Mouse (Mus musculus): ENCODE measurements around the gene Fancm.
A peak's percentile ranks its signal among the peaks of the same experiment; 100 is the strongest.
"Not testable (repeated sequence)": the region's sequence is repeated elsewhere in the genome, so short reads cannot be mapped to it uniquely, and the experiment has no call there.

The Fancm gene

GRCm38 (mm10) chr12:65075085-65075732 lies at the start of gene Fancm:
TSS of gene Fancm (plus strand) at chr12:65075603.
- DNase-seq (ENCODE audit: extremely low read depth, low read depth): peak; percentile 88

GRCm38 (mm10) chr12:65035839-65036189 lies 39.6 kb upstream of the Fancm start:
- DNase-seq (ENCODE audit: extremely low read depth, low read depth): no peak

- DNase-seq (ENCODE audit: extremely low read depth, low read depth): peak; percentile 59
Measured at GRCm38 (mm10) chr12:65036190-65036870, 39.1 kb upstream of the Fancm start, which contains the start of gene Prpf39. TSS of gene Prpf39 (plus strand) at chr12:65036333.

- peak; percentile 6 for DNase-seq (ENCODE audit: extremely low read depth, low read depth)
Measured at GRCm38 (mm10) chr12:65036892-65037545, 38.4 kb upstream of the Fancm start.

DNA sequence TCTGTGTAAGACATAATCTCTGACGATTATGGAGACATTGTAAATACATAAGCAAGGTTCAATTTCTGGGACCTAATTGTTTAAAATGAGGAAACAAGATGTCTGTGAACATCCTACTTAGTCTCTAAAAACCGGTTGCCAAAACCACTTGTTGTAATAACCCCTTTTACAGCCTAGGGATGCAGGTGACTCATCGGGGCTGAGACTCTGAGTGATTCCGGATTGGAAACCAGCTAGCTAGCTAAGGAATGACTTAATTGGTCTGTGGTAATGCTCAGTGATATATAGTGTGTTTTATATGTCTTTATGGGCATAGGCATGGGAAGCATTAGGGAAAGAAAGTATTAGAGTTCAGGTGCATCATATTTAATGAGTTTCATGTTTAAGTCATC lies 37.9 kb upstream of the Fancm start:
- peak; percentile 43 for DNase-seq (ENCODE audit: extremely low read depth, low read depth)

DNA sequence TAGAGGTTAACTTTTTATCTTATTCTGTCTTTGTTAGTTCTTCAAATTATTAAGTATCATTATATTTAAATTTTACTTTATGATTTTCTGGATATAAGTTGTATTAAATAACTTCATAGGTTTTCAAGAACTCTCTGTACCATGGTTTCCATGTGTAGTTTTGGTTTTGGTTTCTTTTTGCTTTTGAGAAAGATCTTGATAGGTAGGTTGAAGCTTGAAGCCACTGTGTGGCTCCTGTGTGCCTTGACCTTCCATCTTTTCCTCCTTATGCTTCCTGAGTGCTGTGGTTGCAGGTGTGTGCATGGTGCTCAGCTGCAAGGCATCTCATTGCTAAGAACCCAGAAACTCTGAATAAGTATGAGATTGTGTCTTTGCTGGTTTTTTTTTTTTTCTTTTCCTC lies 26.6 kb upstream of the Fancm start:
- DNase-seq (ENCODE audit: extremely low read depth, low read depth): no peak

GRCm38 (mm10) chr12:65058203-65058602 lies 17.2 kb upstream of the Fancm start:
- DNase-seq (ENCODE audit: extremely low read depth, low read depth): no peak

- no peak for DNase-seq (ENCODE audit: extremely low read depth, low read depth)
Measured at GRCm38 (mm10) chr12:65061082-65061481, 14.3 kb upstream of the Fancm start.

DNA sequence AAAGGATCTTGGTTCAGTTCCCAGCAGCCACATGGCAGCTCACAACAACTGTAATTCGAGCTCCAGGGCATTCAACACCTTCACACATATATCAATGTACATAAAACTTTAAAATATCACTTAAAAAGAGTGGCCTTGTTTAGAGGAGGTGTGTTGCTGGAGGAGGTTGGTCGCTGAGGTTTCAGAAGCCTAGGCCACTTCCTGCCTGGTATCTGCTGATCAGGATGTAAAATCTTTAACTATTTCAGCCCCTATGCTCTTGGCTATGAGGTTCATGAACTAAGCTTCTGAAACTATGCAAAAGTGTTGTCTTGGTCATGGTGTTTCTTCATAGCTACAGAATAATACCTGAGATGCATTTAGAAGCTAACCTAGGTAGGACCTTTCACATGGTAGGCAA lies 10.2 kb upstream of the Fancm start:
- no peak for DNase-seq (ENCODE audit: extremely low read depth, low read depth)

GRCm38 (mm10) chr12:65066234-65066633 lies 9.2 kb upstream of the Fancm start:
- DNase-seq (ENCODE audit: extremely low read depth, low read depth): no peak

DNA sequence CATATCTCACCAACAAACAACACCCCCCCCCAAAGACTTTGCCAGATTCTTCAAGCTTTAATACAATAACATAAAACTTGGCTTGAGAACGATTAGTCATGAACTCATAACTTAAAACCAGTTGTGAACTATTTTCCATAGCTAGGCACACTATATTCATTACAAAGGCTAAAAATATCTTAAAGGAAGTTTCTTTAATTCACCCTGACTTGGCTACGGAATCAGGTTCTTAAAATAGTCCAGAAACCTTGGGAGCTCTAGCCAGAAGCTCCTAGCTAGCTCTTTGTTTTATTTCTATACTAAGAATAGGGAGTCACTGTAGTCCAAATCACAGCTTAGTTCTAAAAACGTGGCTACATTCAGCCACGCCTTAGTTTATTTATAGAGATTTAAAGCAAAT lies 7.0 kb upstream of the Fancm start:
- no peak for DNase-seq (ENCODE audit: extremely low read depth, low read depth)

- DNase-seq (ENCODE audit: extremely low read depth, low read depth): no peak
Measured at GRCm38 (mm10) chr12:65072911-65073610, 2.3 kb upstream of the Fancm start.

DNA sequence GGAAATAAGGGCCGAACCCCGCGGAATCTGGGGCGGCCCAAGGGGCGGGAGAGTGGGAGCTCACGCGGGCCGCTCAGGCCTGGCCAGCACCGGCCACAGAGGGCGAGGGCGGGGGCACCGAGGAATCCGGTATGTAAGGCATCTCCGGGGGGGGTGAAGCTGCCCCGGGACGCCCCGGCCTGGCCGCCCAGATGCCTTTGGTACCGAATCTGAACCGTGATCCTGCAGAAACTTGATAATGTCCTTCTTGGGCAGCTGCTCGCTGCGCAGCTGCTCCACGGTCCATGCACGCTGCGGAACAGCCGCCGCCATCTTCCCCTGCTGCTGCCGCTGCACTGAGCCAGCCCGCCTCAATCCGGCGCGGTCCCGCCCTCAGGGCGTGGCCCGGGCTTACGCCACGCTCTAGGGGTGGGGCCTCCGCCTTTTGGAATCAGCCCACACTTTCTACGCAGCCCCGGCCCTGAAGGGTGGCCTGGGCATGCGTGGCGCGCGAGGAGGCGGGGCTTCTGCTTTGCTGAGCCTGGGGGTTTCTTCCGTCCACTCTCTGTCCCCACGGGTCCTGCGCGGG lies 1.7 kb upstream of the Fancm start, which contains the start of gene Fkbp3:
Gene Fkbp3 (minus strand): TSS at position 397 of the 568 bp plus-strand sequence.
- DNase-seq (ENCODE audit: extremely low read depth, low read depth): peak; percentile 79

GRCm38 (mm10) chr12:65074651-65075050 lies 752 bp upstream of the Fancm start:
- DNase-seq (ENCODE audit: extremely low read depth, low read depth): no peak

GRCm38 (mm10) chr12:65075733-65076310 lies 419 bp downstream of the Fancm start:
- DNase-seq (ENCODE audit: extremely low read depth, low read depth): peak; percentile 27

GRCm38 (mm10) chr12:65076906-65077305 lies 1.5 kb downstream of the Fancm start:
- no peak for DNase-seq (ENCODE audit: extremely low read depth, low read depth)

DNA sequence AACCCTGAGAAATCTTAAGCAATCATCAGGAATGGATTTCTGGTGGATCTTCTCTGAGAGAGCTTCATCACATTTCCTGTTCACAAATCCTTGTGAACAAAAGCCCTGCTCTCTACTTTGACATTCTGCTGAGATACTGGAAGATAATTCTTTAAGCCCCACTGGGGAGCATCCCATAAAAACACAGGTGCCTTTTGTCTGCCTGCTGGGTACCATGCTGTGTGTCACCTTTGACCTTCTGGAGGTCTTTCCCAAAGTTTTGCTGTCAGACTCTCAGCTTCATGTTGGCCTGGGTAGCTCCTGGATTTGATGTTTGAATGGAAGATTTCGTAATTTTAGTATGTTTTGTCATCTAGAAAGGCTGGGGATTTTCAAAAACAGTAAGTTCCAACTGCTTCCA lies 33.3 kb downstream of the Fancm start:
- DNase-seq (ENCODE audit: extremely low read depth, low read depth): no peak

DNA sequence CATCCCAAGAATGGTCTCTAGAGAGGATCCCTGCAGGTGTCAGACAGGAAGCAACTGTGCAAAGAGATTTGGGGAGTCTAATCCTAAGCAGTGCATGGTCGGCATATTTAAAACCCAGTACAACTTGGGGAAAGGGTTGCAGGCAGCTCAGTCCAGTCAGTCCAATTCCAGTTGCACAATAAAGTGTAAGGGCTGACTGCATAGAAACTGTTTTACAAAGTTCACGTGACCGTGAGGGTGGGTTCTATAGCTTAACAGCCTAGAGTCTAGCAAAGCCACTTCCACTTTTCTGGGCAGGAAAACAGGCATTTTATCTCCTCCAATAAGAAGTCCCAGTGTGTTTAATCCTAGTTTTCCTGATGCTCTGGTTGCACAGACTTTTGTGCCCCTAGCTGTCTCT lies 36.1 kb downstream of the Fancm start:
- DNase-seq (ENCODE audit: extremely low read depth, low read depth): no peak

DNA sequence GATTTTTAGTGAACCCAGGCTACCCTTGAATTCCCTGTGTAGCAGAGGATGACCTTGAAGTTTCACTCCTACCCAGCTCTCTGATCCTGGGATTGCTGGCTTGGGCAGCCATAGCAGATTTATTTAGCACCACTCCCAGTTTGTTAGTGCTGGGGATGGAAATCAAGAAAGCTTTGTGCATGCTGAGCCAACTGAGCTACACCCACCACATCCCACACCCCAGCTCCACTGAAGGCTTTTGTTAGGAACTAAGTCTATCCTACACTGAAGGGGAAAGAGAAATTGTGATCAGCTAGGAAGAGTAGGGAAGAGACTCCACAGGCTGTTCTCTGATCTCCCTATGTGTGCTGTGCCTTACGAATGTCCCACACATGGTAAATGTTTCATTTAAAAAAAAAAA lies 37.4 kb downstream of the Fancm start:
- no peak for DNase-seq (ENCODE audit: extremely low read depth, low read depth)

- no peak for DNase-seq (ENCODE audit: extremely low read depth, low read depth)
Measured at GRCm38 (mm10) chr12:65113925-65114324, 38.5 kb downstream of the Fancm start.

DNA sequence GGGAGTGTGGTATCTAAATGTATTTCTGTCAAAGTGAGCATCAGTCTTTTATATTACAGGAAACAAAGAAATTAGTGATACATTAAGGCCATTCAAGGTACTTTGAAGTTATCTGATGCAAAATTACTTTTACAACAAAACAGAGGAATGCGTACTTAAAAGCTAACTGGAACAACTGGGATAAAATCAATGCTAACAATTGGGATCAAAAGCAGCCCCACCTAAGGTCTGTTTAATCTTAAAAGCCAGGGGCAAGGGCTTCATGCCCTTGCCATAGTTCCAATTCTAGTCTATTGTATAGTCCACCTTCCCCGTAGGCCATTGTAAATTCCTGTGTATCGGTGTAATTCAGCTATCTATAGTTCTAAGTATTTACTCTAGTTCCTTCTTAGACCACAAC lies 39.6 kb downstream of the Fancm start:
- DNase-seq (ENCODE audit: extremely low read depth, low read depth): not testable (repeated sequence)

All from MEL-GATA-1-ER (cell line).